Mouse (Mus musculus) right cerebral cortex, postnatal 25 days (tissue): ENCODE data around the gene Ccng2.

Source experiments
- DNase-seq: peaks from one replicate; pipeline ENCODE4 v3.0.0; 2022

The Ccng2 gene

DNA sequence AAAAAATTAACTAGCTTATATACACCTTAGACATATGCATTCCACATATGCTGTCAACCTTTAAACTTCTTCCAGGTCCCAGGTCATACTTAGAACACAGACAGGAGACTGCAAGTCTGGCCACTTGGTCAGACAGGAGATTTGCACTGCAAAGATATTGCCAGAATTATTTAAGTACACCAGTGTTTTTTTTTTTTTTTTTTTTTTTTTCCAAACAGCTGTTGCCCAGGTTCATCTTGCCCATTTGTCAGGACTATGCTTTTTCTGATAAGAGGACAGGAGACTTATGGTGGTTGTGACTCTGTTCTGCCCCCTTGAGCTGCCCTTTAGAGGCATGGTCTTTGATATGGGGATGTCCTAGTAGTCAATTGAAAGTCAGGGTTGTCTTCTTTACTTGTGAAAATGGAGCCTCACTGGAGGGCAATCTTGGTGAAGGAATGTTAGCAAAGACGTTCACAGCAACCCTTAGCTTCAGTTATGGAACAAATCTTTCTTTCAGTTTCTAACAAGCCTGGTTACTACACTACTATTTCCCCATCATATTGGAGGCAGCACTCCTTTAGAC, 2.8 kb upstream of the Ccng2 start:
- DNase-seq = no peak

DNA sequence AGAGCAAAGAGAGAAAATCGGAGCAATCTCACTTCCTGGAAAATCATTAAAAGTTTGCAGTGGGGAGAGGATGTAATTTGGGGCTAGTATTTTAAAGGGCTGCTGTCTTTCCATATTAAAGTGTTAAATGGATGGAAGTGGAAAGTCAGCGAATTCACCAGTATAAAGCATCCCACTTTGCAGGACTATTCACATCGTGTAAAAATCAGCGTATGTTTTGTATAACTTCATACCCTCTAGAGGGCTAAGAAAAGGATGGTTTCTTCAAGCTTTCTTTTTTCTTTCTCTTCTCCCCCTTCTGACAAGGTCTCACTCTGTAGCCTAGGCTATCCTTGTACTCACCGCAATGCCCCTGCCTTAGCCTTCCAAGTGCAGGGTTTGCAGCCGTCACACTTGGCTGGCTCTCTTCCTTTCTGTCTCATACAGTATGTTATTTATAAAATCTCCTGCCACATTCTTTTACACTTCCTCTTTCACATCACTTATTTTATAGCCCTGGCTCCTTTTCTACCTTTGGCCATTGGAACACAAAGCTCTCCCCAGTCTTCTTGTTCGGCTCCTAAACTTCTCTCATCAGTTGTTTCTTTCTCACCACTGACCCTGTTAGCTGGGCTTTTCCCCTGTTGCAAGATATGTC, 1.8 kb upstream of the Ccng2 start:
- DNase-seq = no peak

DNA sequence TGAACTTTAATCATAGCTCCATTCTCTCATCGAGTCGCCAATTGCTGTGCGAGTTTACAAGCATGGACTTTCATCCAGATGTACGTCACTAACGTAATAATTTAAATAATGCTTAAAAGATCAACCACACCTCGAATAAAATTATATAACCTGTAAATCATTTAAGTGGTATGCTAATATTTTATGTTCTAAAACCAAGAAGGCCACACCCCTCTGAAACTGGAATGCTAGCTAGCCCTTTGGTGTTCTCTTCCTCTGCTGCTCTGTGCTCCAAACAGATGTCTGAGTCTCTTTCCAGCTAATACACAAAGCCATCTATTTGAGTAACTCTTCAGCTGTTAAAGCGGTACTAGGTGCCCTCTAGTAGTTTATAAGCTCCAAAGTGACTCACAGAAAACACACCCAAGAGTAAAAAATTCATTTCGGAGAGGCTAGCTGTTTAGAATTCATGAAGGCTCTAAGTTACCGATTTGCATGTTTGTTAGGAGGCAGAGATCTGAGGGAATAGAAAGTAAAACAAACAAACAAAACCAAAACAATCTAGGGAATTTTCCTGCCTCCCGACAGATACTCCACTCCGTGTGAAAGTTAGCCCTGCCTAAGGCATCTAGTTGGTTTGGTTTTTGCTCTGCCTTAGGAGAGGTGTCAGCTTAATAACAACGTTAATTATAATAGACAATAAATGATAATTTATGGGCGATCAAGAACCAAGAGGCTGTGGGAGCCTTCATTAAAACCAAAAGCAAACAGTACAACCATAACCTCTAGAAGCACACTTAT, 1.1 kb upstream of the Ccng2 start:
- no peak for DNase-seq

DNA sequence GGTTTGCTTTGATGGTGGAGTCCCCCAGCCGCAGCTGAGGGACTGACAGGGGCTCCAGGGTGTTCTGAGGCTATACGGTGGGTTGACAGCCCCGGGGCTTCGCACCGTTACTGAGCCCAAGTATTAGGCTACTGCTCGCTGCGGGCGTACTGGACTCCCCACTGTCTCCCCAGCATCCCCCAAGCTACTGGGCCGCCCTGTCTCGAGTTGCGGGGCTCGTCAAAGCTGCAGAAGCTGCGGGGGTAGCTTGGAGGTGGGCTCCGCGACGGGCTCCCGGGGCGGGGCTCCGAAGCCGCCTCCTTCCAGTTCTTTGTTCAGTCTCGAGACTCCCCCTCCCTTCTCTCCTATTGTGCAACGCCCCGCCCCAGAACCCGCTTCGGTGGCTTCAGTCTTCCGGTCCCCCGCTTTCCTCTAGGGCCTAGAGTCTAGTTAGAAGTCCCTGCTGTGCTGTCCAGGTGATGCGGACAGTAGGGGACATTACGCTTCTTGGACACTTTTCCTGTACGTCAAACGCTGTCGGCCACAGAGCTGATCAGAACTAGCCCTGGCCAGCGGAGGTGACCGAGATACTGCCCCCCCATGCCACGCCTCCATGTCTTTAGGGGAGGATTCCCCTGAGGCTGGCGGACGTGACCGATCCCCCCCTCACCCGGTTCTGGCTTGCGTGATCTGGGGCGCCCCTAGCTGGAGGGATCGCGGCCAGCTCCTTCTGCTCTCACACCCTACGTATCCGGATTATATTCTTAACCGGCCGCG, 972 bp downstream of the Ccng2 start:
- peak; percentile 79 for DNase-seq

DNA sequence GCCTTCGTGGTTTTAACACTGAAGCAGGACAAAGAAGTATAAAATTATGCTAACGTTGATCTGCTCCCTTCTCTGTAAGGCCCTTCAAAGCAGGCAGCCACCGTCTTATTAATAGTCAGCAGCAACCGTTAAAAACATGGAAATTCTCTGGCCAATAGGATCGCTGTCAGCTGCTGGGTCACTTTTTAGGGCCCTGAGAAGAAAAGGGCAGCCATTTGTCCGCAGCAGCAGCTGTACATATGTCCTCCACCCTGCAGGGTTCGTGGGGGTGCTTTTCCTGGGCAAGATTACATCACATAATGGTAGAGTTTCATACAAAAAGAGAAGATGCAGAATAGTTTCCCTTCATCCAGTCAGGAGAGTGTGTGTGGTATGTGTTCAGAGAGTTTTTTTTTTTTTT, 3.0 kb downstream of the Ccng2 start:
- DNase-seq = no peak

DNA sequence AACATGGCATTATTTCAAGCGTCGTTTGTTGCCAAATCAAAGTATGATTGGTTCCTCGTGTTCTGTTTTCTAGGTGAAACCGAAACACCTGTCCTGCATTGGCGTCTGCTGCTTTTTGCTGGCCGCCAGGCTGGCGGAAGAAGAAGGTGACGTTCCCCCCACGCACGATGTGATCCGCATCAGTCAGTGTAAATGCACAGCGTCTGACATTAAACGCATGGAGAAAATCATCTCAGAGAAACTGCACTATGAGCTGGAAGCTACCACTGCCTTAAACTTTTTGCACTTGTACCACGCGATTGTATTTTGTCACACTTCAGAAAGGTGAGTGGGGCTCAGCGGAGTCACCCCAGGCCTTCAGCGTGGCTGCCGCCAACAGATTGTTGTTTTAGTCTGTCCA, 3.7 kb downstream of the Ccng2 start:
- no peak for DNase-seq

DNA sequence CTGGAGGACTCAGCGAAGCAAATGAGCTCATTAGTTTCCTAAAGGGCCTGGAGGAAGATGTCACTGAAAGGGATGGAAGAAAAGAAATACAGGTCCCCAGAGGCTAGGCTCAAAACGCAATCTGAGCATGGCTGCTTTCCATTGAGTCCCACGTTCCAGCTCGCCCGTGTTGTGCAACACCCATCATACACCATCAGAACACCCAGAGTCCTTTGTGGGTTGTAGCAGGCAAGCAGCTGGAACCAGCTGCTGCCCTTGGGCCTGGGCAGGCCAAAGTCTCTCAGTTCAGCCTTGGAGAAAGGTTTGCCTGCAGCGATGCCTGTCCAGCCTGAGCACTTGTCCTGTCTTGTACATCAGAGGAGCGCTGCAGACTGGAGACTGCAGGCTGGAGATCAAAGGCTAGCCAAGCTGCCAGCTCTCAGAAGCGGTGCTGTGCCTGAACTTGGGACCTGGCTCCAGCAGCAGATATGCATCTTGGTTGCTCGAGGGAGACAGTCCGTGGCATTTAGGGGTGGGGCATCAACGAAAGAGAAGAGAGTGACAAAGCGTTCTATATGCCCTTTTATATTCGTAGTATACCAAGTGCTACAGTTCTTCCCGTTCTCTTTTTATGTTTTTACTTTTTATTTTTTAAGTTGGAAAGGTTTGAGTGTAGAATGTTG, 15.5 kb downstream of the Ccng2 start:
- DNase-seq = no peak

DNA sequence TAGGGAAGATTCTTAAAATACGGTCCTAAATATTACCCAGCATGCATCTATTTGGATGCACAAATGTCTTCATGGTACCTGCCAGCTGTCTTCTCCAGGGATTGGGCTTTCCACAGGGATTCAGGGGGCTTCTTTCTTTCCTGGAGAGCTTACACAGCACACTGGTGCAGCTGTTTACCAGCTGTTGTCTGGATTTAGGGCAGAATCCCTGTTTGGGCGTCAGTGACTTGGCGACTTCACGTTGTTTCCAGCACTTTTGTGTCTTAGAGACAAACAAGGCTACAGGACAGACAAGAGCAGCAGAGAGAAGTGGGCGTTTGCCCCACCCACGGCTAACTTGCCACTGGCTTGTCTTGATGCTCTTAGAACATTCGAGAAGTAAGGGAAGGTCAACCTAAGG, 16.1 kb downstream of the Ccng2 start:
- DNase-seq = no peak

DNA sequence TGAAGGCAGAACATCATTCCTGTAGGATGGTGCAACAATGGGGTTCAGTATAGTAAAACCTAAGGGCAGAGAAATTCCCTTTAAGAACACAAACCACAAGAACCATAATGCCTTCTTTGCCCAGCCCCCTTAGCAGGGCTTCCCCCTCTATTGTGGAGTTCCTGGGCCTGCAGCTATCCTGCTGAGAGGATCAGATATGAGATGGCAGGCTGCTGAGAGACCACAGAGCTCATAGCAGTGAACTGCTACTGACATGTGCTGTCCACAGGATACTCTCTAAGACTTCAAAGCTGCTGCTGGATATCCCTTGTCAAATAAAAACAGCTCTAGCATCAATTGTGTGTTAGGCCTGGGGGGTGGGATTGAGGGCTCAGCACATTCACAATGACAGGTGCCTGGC, 21.5 kb downstream of the Ccng2 start:
- DNase-seq = no peak

DNA sequence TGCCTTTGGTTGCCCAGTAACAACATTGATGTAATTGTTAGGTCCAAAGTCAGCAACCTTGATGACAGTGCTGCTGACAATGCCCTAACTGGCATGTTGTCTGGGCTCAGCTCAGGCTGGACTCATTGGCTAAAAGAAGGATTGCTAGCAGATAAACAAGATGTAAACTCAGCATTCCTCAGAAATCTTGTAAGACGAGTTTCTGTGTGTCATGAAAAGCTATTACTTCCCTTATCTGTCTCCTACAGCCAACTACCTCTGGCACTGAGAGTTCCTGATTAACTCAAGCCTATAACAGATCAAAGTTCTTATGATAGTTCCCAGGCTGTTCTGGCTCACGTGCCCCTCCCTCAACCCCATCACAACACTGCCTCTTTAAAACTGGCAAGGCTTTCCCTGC, 23.2 kb downstream of the Ccng2 start:
- DNase-seq = no peak

DNA sequence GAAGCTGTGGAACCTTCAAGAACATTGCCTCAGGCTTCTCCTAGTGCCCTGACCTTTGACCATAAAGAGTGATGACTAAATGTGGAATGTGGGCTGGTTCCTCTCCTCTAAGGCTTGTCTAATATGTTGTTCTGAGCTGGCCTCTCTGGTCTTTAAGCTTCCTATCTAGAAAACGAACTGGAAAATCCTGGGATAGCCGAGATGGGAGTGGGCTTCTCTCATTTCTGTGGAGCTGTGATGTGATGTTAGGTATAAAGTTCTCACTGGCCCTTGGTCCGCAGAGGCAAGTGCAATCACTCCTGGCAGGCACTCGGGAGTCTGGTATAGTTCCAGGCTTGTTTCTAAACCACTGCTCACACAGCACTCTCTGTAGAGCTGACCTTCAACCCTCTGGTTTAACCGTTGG, 29.3 kb downstream of the Ccng2 start:
- DNase-seq = no peak

DNA sequence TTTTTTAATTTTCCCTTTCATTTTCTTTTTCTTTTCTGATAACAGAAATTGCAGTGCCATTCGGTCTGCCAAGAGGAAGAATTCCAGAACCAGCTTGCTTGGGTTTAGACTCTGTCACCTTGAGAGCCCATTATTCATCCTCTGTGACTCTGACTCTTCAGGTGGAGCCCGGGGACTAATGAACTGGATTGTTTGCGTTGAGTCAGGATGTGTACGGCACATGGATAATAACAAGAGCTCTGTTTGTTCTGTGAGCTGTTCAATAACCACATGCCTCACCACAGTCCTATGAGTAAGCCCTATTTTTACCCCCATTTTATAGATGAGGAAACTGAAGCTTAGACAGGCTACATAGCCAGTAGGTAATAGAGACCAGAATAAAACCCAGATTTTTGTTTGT, 29.7 kb downstream of the Ccng2 start:
- DNase-seq = no peak

DNA sequence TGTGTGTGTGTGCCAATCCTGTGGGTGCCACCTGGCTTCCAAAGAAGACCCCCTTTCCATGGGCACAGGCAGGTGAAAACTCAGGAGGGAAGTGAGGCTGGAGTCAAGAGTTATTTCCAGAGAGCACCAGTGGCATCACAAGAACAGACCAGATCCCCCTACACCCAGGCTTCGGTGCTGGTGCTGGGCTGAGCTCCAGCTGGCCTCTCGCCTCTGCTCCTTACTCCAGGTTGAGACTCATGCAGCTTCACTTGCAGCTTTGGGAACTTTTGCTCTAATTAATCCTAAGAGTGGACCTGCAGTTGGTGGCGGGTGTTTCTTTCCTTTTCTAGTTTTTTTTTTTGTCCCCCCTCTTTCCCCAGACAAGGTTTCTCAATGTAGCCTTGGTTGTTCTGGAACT, 30.3 kb downstream of the Ccng2 start:
- no peak for DNase-seq

DNA sequence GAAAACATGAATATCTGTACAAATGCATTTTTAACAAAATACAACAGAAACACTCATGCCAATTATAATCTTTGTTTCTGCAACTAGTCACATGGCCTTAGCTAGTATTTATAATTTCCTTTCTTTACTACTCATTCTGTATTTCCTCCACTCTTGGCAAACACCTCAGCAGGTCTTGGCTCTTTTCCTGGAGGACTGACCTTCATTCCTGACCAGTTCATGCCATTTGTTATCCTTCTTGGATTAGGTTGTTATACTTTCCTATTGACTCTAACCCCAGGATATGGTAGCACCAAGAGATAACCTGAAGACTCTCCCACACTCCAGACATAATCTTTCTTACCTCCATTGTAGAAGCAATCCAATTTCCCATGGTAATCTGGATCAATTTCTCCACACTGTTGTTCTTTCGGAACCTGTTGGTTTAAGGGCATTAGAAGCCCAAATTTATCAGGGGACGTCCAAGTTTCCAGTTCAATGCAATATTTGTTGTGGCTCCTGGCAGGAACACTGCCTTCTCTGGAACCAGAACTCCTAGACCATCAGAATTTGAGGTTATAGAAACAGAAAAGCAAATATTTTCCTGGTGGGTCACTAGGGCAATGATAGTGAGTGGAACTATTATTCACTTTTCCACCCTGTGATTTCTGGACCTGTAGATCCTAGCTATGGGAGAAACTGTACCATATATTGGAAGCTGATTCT, 38.2 kb downstream of the Ccng2 start:
- no peak for DNase-seq

DNA sequence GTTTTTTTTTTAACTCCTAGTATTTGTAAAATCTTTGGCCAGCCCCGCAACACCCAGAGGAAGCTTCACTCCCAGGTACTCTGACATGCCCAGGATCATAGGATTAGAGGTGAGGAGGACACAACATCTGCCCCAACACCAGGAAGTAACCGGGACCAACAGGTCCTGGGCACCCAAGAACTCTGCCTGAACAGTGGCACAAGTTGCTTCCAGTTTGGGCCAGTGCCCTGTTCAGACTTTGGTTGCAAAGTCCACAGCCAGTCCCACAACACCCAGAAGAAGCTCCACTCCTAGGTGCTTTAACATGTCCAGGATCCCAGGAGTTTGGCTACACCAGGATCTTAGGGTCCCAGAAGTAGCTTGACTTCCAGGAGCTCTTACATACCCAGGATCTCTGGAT, 41.9 kb downstream of the Ccng2 start:
- DNase-seq = no peak

DNA sequence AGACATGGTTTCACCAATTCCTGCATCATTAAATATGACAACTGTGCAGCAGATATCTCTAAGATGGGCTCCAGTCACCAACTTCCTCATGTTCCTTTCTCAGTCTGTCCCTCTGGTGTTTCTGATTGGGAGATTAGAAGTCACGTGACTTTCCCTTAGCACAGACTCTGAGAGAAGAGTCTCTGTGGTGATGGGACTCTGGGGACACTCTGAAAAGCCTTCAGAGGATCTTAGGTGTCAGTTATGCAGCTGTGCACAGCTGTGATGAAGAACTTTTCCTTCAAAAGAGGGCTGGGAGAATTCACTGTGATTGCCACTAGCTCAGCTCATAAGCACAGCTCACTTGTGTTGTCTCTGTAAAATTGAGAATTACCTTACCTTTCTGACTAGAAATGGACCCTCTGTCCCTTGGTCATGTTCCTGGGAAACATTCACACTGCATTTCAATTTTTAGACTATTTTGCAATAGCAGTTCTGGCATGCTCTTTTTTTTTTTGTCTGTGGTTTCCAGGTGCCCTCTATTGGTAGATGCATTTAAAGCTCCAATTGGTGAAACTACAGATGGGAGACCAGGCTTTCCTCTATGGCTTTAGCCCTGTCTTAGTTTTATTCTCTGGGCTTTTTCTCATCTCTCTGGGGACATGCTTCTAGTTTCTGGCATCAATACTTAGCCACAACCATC, 56.4 kb downstream of the Ccng2 start:
- no peak for DNase-seq
